Mouse (Mus musculus): Measurements from ENCODE around the gene Sox6. TPM values are rescaled to one million over a fixed set of nuclear protein-coding genes. Genes with fewer than 3 reads are reported as not detected.

Gene Sox6
- polyA plus RNA-seq, 1 experiment from 2014 or later: 37.1 TPM

DNA sequence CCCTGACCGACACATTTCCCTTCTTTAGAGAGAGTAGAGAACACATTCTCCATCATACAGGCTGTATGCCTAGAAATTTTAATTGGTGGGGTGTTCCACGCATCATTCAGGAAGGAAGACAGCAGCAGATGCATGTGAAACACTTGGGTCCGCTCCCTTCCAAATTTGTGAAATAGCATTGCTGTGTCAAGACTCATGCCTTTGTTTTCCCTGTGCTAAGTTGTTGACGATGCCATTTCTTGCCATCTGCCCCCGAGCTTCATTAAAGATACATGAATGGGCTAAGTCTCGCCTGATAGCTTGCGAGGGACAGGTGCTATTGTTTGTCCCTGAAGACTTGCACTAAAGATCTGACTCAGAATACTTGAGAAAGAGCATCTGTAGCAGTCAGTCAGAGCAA is 433.7 kb downstream of the Sox6 start:
- no peak overlapping the region for H3K9ac ChIP-seq (ENCODE audit: low read depth, low read length)
- WGBS: 84% methylated on average over 7 of the region's 7 CpGs
- no peaks in the 10 kb centered on the region for H3K27me3 ChIP-seq (replicated peaks; ENCODE audit: control insufficient read depth, insufficient read depth, low read length)
- H3K36me3 ChIP-seq (ENCODE audit: control insufficient read depth, insufficient read depth, low read length): no peaks in the 10 kb centered on the region
- no peak overlapping the region for H3K27ac ChIP-seq (ENCODE audit: low read depth, low read length)
- DNase-seq (ENCODE audit: low spot score) (no peak), ATAC-seq (replicated peaks; ENCODE audit: low FRiP score) (no peak)
- no peaks in the 10 kb centered on the region for H3K4me1 ChIP-seq (replicated peaks; ENCODE audit: control insufficient read depth, insufficient read depth, low read length)
- no peaks in the 10 kb centered on the region for H3K9me3 ChIP-seq (ENCODE audit: control insufficient read depth, low read length)
- H3K4me2 ChIP-seq: no peak overlapping the region
- H3K4me3 ChIP-seq (ENCODE audit: low read depth, low read length): no peak overlapping the region

DNA sequence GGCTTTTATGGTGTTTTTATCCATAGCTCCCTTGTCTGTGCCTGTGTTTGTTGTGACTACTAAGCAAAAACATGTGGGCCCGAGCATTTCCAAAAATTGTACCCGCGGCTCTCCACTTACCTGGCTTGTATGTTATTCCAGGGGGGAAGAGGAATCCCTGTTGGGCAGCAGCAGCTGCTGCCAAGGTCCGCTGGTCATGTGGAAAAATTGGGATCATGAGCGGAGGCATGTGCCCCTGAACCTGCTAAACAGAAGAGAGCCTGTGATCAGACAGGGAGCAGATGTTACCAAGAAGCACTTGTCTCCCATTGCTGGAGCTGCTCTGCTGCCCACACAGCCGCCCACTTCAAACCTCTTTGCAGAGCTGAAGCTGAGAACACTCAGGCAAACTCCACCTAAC is 441.2 kb downstream of the Sox6 start:
- Histone ChIP-seq H3K9ac (ENCODE audit: low read depth, low read length) (no peak overlapping the region), H3K9me3 (ENCODE audit: control insufficient read depth, low read length) (no peaks in the 10 kb centered on the region), H3K27me3 (replicated peaks; ENCODE audit: control insufficient read depth, insufficient read depth, low read length) (no peaks in the 10 kb centered on the region), H3K36me3 (ENCODE audit: control insufficient read depth, insufficient read depth, low read length) (no peaks in the 10 kb centered on the region), H3K4me1 (replicated peaks; ENCODE audit: control insufficient read depth, insufficient read depth, low read length) (no peaks in the 10 kb centered on the region), H3K4me3 (ENCODE audit: low read depth, low read length) (no peak overlapping the region), H3K27ac (ENCODE audit: low read depth, low read length) (no peak overlapping the region), H3K4me2 (no peak overlapping the region)
- DNase-seq (ENCODE audit: low spot score): no peak
- no peak for ATAC-seq (replicated peaks; ENCODE audit: low FRiP score)
- WGBS: 88% methylated on average over 6 of the region's 6 CpGs

DNA sequence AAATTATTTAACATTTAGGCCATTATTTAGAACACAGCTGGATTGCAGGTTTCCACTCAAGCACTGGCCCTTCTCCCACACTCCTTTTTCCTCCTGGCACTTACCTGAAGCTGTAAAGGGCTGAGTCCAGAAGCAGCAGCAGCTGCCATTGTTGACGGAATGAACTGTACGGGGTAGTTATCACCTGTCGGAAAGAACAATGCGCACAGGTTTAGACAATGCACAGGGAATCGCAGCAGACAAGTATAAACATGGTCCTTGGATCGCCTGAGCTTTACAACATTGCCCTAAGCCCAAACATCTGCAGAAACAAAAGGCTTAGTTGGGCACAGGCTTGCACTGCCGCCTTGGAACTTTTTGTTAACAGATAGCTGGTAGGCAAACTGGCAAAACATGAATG is 458.1 kb downstream of the Sox6 start:
- Histone ChIP-seq H3K4me1 (replicated peaks; ENCODE audit: control insufficient read depth, insufficient read depth, low read length) (no peaks in the 10 kb centered on the region), H3K36me3 (ENCODE audit: control insufficient read depth, insufficient read depth, low read length) (no peaks in the 10 kb centered on the region), H3K27ac (ENCODE audit: low read depth, low read length) (no peak overlapping the region), H3K9ac (ENCODE audit: low read depth, low read length) (no peak overlapping the region), H3K4me3 (ENCODE audit: low read depth, low read length) (no peak overlapping the region), H3K9me3 (ENCODE audit: control insufficient read depth, low read length) (no peaks in the 10 kb centered on the region), H3K27me3 (replicated peaks; ENCODE audit: control insufficient read depth, insufficient read depth, low read length) (no peaks in the 10 kb centered on the region), H3K4me2 (no peak overlapping the region)
- WGBS: 83% methylated on average over 7 of the region's 7 CpGs
- ATAC-seq (replicated peaks; ENCODE audit: low FRiP score): no peak
- no peak for DNase-seq (ENCODE audit: low spot score)

DNA sequence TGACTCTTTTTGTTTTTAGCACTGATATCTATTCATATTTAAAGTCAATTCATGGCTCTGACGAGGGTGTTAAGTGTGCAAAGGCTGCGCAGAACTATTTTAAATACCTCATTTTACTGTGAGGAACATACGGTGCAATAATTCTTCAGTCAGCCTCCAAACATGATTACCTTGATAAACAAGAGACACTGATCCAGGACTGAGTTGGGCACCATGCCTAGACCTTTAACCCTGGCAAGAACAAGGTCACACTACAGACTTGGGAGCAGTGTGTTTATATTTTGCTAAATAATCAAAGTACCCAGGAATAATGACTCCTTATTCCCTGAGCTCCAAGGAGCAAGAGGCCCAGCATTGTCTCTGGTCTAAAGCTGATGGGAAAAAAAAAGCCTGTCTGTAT is 458.8 kb downstream of the Sox6 start:
- WGBS: 76% methylated on average over 3 of the region's 3 CpGs
- Histone ChIP-seq H3K4me3 (ENCODE audit: low read depth, low read length) (no peak overlapping the region), H3K36me3 (ENCODE audit: control insufficient read depth, insufficient read depth, low read length) (no peaks in the 10 kb centered on the region), H3K9me3 (ENCODE audit: control insufficient read depth, low read length) (no peaks in the 10 kb centered on the region), H3K4me1 (replicated peaks; ENCODE audit: control insufficient read depth, insufficient read depth, low read length) (no peaks in the 10 kb centered on the region), H3K9ac (ENCODE audit: low read depth, low read length) (no peak overlapping the region), H3K27ac (ENCODE audit: low read depth, low read length) (no peak overlapping the region), H3K27me3 (replicated peaks; ENCODE audit: control insufficient read depth, insufficient read depth, low read length) (no peaks in the 10 kb centered on the region), H3K4me2 (no peak overlapping the region)
- DNase-seq (ENCODE audit: low spot score) (no peak), ATAC-seq (replicated peaks; ENCODE audit: low FRiP score) (no peak)

DNA sequence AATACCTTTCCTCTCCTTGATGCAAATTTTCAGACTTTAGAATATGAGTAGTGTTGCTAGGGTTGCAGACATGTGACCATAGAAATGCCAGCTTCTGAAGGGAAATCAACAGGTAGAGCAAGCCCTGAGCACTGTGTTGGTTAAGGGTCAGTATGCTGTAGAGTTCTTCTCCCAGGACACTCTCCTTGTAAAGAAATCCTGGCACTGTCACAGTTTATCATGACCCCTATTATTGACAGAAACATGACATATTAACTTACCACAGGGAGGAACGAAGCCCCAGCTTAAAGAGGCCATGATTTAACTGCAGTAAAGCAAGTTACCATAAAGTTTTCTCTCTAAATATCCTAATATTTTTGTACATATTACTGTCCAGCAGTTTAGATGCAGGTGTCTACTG is 462.2 kb downstream of the Sox6 start:
- 57% methylated on average over 1 of the region's 1 CpGs for WGBS
- Histone ChIP-seq H3K27ac (ENCODE audit: low read depth, low read length) (no peak overlapping the region), H3K9ac (ENCODE audit: low read depth, low read length) (no peak overlapping the region), H3K4me2 (no peak overlapping the region), H3K4me3 (ENCODE audit: low read depth, low read length) (no peak overlapping the region), H3K36me3 (ENCODE audit: control insufficient read depth, insufficient read depth, low read length) (no peaks in the 10 kb centered on the region), H3K4me1 (replicated peaks; ENCODE audit: control insufficient read depth, insufficient read depth, low read length) (no peaks in the 10 kb centered on the region), H3K27me3 (replicated peaks; ENCODE audit: control insufficient read depth, insufficient read depth, low read length) (no peaks in the 10 kb centered on the region), H3K9me3 (ENCODE audit: control insufficient read depth, low read length) (no peaks in the 10 kb centered on the region)
- ATAC-seq (replicated peaks; ENCODE audit: low FRiP score) (no peak), DNase-seq (ENCODE audit: low spot score) (no peak)

DNA sequence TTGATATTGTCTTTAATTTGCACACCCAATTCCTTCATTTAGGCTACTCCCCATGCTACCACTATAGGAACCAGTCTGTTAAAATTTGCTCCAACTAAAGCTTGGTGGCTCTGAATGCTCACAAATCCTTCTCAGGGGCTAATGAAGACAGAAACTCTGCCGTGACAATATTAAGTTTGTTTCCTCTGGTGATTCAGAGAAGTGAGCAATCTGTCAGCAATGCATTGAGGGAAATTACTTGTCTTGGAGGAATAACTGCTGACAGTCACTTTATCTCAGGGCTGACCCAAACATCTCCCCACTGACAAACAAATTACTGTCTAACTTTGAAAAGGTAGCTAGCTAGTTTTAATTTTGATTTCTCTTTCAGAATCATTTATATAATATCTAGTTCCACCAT is 463.8 kb downstream of the Sox6 start:
- Histone ChIP-seq H3K27me3 (replicated peaks; ENCODE audit: control insufficient read depth, insufficient read depth, low read length) (no peaks in the 10 kb centered on the region), H3K4me1 (replicated peaks; ENCODE audit: control insufficient read depth, insufficient read depth, low read length) (no peaks in the 10 kb centered on the region), H3K9ac (ENCODE audit: low read depth, low read length) (no peak overlapping the region), H3K27ac (ENCODE audit: low read depth, low read length) (no peak overlapping the region), H3K4me2 (no peak overlapping the region), H3K36me3 (ENCODE audit: control insufficient read depth, insufficient read depth, low read length) (no peaks in the 10 kb centered on the region), H3K9me3 (ENCODE audit: control insufficient read depth, low read length) (no peaks in the 10 kb centered on the region), H3K4me3 (ENCODE audit: low read depth, low read length) (no peak overlapping the region)
- DNase-seq (ENCODE audit: low spot score) (no peak), ATAC-seq (replicated peaks; ENCODE audit: low FRiP score) (no peak)
- 51% methylated on average over 1 of the region's 1 CpGs for WGBS

DNA sequence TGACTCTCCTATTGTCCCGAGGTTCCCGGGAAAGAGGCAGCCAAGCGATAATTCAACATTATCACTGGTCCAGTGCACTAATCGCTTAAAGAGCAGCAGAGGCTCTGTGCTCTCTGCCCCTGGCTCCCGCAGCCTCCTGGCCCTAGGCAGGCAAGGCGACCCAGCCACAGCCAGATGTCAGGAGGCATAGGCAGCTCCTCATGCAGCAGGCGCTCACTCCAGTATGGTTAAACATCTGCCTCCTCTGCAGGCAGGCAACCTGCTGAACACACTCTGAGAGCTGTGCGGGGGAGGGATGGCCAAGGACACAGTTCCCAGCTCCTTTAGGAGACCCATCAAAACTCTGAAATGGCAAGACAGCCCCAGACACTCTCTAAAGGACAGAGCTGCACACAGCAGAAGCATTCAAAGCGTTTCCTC is 469.8 kb downstream of the Sox6 start:
- Histone ChIP-seq H3K4me2 (no peak overlapping the region), H3K4me1 (replicated peaks; ENCODE audit: control insufficient read depth, insufficient read depth, low read length) (0 out of 2 replicates have a peak, but pooled peaks cover 3% of the 10 kb centered on the region), H3K4me3 (ENCODE audit: low read depth, low read length) (no peak overlapping the region), H3K36me3 (ENCODE audit: control insufficient read depth, insufficient read depth, low read length) (no peaks in the 10 kb centered on the region), H3K27ac (ENCODE audit: low read depth, low read length) (no peak overlapping the region), H3K27me3 (replicated peaks; ENCODE audit: control insufficient read depth, insufficient read depth, low read length) (no peaks in the 10 kb centered on the region), H3K9me3 (ENCODE audit: control insufficient read depth, low read length) (no peaks in the 10 kb centered on the region), H3K9ac (ENCODE audit: low read depth, low read length) (no peak overlapping the region)
- DNase-seq (ENCODE audit: low spot score) (no peak), ATAC-seq (replicated peaks; ENCODE audit: low FRiP score) (no peak)
- 55% methylated on average over 9 of the region's 9 CpGs for WGBS

DNA sequence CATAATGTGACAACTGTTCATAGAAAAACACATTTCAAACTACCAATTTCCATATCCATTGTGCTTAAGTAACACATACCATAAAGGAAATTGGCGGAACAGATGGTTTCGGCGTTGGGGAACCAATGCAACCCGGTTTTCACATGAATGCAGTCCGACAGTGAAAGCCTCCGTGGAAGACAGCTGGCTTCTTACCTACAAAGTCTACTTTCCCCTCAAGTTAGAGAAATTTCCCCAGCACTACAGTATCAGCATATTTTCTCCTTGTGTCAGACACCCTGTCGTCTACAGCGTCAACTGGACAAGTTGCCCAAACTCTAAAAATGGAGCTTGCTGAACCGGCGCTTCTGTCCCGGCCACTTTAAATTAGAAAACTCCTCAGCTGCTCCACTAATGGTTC is 470.3 kb downstream of the Sox6 start:
- ATAC-seq (replicated peaks; ENCODE audit: low FRiP score): no peak
- no peak overlapping the region for H3K9ac ChIP-seq (ENCODE audit: low read depth, low read length)

DNA sequence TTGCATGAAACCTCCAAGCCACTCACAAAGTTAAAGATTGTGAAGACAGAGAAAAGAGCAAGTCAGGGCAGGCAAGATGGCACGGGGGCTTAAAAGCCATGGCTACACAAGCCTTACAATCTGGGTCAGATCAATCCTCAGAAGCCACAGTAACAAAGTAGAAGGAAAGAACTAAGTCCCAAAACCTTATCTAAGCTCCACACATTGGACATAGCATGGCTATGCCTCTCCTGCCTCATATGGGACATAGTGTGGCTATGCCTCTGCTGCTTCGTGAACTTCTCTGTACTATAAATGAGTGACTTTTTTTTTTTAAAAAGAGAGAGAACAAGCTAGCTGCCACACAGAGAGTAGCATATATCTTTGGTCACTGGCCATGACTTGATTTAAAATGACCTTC is 471.8 kb downstream of the Sox6 start:
- no peak for DNase-seq (ENCODE audit: low spot score)
- H3K9me3 ChIP-seq (ENCODE audit: control insufficient read depth, low read length): no peaks in the 10 kb centered on the region
- peak; percentile 53; the same call in 1 of the 2 replicates for ATAC-seq (replicated peaks; ENCODE audit: low FRiP score)
- 50% methylated on average over 2 of the region's 2 CpGs for WGBS
- no peak overlapping the region for H3K4me2 ChIP-seq
- H3K27ac ChIP-seq (ENCODE audit: low read depth, low read length): no peak overlapping the region
- no peaks in the 10 kb centered on the region for H3K36me3 ChIP-seq (ENCODE audit: control insufficient read depth, insufficient read depth, low read length)
- no peaks in the 10 kb centered on the region for H3K27me3 ChIP-seq (replicated peaks; ENCODE audit: control insufficient read depth, insufficient read depth, low read length)
- no peak overlapping the region for H3K9ac ChIP-seq (ENCODE audit: low read depth, low read length)
- H3K4me1 ChIP-seq (replicated peaks; ENCODE audit: control insufficient read depth, insufficient read depth, low read length): 0 out of 2 replicates have a peak, but pooled peaks cover 3% of the 10 kb centered on the region
- H3K4me3 ChIP-seq (ENCODE audit: low read depth, low read length): no peak overlapping the region

More for the DNA sequence above, 470.3 kb downstream of the Sox6 start:
- H3K4me1 ChIP-seq (replicated peaks; ENCODE audit: control insufficient read depth, insufficient read depth, low read length): 0 out of 2 replicates have a peak, but pooled peaks cover 3% of the 10 kb centered on the region
- H3K4me2 ChIP-seq: no peak overlapping the region
- no peak overlapping the region for H3K4me3 ChIP-seq (ENCODE audit: low read depth, low read length)
- DNase-seq (ENCODE audit: low spot score): no peak
- WGBS: 87% methylated on average over 11 of the region's 11 CpGs
- no peaks in the 10 kb centered on the region for H3K27me3 ChIP-seq (replicated peaks; ENCODE audit: control insufficient read depth, insufficient read depth, low read length)
- no peaks in the 10 kb centered on the region for H3K36me3 ChIP-seq (ENCODE audit: control insufficient read depth, insufficient read depth, low read length)
- H3K27ac ChIP-seq (ENCODE audit: low read depth, low read length): no peak overlapping the region
- no peaks in the 10 kb centered on the region for H3K9me3 ChIP-seq (ENCODE audit: control insufficient read depth, low read length)

Data from liver, embryonic 11.5 days (tissue).